Mouse (Mus musculus): ENCODE measurements around the gene Cirbp.
A peak's percentile ranks its signal among the peaks of the same experiment; 100 is the strongest.
"Not testable (repeated sequence)": the region's sequence is repeated elsewhere in the genome, so short reads cannot be mapped to it uniquely, and the experiment has no call there.

Cirbp gene

GRCm38 (mm10) chr10:80179068-80180051, 13.6 kb downstream of the Cirbp start, which contains the start of gene Efna2:
Gene Efna2 (plus strand): TSS chr10:80179482.
- DNase-seq (ENCODE audit: low spot score) = no peak

DNA sequence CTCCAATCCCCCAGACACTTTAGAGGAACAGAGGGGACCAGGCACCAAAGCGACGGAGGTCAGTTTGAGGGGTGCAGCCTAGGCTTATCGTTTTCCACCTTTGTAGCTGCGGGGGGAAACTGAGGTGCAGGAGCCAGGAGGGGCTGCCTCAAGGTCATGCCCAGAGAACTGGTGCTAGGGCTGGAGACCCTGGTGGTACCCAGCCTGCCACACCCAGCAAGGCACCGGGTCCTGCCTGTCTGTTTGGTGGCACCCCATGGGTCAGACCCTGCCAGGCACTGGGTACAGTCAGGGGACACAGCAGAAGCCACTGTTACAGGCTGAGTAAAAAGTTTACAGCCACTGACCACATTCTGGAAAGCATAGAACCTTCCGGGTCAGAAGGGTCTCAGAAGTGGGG, 14.5 kb downstream of the Cirbp start:
- no peak for DNase-seq (ENCODE audit: low spot score)

DNA sequence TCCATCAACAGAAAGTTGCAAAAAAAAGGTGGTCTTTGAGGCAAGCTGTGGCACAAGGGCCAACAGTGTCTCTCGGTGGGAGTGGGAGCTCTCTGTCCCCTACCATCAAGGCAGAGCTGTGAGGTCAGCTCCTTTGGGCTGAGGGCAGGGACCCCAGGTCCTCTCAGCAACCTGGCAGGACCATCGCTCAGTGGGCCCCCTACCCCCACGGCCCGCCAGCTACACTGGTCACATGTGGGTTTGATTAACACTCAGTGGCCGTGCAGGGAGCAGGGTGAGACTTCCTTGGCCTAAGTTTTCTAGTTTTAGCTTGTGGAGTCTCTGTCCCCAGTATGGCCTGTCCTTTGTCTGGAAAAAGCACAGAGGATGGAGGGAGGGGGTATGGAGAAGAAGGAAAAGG, 15.0 kb downstream of the Cirbp start:
- DNase-seq (ENCODE audit: low spot score) = no peak

GRCm38 (mm10) chr10:80182547-80182946, 16.8 kb downstream of the Cirbp start:
- DNase-seq (ENCODE audit: low spot score) = no peak

- no peak for DNase-seq (ENCODE audit: low spot score)
Measured at GRCm38 (mm10) chr10:80186649-80187048, 20.9 kb downstream of the Cirbp start.

DNA sequence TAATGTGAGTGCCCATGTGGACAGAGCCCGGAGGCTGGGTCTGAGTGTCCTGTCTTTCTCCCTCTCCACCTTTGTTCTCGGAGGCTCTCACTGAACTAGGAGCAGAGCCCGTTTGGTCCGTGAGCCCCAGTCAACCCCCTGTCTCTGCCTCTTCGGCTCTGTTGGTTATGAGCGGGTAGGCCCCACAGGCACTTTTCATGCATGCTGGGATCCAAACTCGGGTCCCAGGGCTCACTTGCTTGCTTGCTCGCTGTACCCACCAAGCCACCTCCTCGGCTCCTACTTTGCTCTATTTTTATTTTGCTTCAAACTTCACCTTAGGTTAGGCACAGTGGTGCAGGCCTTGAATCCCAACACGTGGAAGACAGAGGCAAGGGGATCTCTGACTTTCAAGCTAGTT, 22.0 kb downstream of the Cirbp start:
- no peak for DNase-seq (ENCODE audit: low spot score)

DNA sequence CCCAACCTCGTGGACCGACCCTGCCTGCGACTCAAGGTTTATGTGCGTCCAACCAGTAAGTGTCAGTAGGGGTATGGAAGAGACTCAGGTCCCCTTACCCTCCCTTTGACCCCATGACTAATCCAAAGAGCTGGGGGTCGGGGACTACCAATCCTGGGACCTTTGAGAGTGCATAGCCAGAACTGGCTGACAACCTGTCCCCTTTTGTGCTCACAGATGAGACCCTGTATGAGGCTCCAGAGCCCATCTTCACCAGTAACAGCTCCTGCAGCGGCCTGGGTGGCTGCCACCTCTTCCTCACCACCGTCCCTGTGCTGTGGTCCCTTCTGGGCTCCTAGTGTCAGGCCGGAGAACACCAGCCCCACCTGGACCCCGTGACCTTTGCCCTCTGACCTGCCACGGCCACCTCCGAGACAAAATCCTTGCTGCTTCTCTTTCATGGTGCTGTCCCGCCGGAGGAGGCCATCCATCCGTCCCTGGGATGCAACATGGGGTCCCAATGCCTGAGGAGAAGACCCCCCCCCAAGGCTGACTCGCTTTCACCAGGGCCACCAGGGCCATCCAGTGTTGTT, 22.8 kb downstream of the Cirbp start:
- DNase-seq (ENCODE audit: low spot score) = no peak

GRCm38 (mm10) chr10:80189999-80190398, 24.2 kb downstream of the Cirbp start:
- DNase-seq (ENCODE audit: low spot score) = no peak

GRCm38 (mm10) chr10:80190491-80191051, 24.8 kb downstream of the Cirbp start:
- DNase-seq (ENCODE audit: low spot score) = no peak

GRCm38 (mm10) chr10:80193976-80194375, 28.2 kb downstream of the Cirbp start:
- no peak for DNase-seq (ENCODE audit: low spot score)

DNA sequence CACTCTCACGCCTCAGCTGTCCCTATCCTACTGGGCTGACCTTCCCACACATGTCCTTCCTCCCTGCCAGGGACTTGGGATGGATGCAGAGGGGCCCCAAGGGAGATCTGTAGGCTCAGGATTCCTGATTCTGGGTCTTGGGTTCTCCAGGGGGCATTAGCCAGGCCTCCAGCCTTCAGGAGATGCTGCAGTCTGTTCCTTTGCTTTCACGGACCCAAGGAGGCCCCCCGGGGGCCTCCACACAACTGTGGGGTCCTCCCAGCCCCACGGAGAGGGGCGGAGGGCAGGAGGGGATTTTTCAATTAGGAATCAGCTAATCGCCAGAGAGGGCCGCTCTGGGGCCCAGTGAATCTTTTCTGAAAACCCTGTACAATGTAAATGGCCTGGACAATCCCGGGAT, 28.7 kb downstream of the Cirbp start:
- no peak for DNase-seq (ENCODE audit: low spot score)

GRCm38 (mm10) chr10:80196167-80196566, 30.4 kb downstream of the Cirbp start:
- DNase-seq (ENCODE audit: low spot score) = no peak

DNA sequence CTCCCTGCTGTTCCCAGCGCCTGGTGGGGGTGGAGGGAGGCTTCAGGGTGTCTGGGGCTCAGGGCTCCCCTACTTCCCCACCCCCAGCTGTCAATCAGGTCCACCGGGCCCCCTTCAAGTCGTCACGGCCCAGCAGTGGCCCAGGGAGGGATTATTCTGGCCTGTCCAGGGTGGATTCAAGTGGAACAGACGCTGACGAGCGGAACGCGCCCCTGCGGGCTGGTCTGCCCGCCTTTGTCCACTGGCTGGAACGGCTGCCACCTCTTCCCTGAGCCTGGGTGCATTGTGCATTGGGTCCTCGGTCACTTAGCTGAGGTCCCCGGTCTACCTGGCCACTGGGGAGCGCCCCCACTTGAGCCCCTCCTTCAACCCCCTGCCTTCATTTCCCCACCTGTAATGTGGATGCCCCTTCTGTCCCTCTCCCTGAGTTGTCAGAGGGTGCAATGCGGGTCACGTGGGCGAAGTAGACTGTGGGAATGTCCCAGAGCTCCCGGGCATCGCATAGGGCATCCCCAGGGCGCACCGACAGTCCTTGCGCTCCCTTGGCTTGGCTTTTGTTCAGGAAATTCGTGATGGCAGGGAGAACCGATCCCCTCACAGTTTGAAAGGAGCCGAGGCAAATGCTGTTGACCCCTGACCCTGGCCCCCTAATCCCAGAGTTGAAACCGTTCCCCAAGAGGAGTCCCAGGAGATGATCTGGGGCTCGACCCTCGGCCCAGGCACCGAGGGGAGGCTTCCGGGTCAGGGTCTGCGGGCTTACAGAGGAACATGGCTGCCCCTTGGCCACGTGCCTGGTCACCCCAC, 31.2 kb downstream of the Cirbp start:
- DNase-seq (ENCODE audit: low spot score) = no peak

- peak; percentile 89 for DNase-seq (ENCODE audit: low spot score)
Measured at GRCm38 (mm10) chr10:80199440-80200008, 33.7 kb downstream of the Cirbp start.

DNA sequence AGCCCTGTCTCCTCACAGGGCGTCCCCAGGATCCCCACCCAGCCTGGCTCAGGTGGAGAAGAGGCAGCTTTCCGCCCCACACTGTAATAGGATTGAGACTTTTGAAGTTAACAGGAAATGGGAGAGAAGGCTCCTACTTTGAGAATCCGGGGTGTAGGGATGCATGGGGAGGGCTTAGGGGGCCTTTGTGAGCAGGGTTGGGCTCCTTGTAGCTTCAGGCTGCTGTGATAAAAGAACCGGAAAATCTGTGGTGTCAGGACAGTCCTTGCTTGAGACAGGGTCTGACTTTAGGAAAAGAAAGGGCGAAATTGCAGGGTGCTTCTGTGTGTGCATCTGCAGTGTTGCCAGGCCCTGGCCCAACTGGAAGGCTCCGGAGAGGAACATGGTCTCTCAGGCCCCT, 34.7 kb downstream of the Cirbp start:
- DNase-seq (ENCODE audit: low spot score) = no peak

GRCm38 (mm10) chr10:80204055-80204454, 38.3 kb downstream of the Cirbp start:
- no peak for DNase-seq (ENCODE audit: low spot score)

GRCm38 (mm10) chr10:80207201-80207600, 41.4 kb downstream of the Cirbp start:
- DNase-seq (ENCODE audit: low spot score) = no peak

GRCm38 (mm10) chr10:80207676-80208075, 41.9 kb downstream of the Cirbp start:
- DNase-seq (ENCODE audit: low spot score) = no peak

- DNase-seq (ENCODE audit: low spot score) = no peak
Measured at GRCm38 (mm10) chr10:80208248-80208647, 42.5 kb downstream of the Cirbp start.

- DNase-seq (ENCODE audit: low spot score) = no peak
Measured at GRCm38 (mm10) chr10:80208841-80209371, 43.1 kb downstream of the Cirbp start.

GRCm38 (mm10) chr10:80211547-80212103, 45.8 kb downstream of the Cirbp start:
- DNase-seq (ENCODE audit: low spot score) = not testable (repeated sequence)
